Mouse (Mus musculus) heart, adult 2 months (tissue): ENCODE data around the gene Agtr2.
"Not testable (repeated sequence)": the region's sequence is repeated elsewhere in the genome, so short reads cannot be mapped to it uniquely, and the experiment has no call there.

Source experiments
- CTCF ChIP-seq: fragments of 200-600 bp; IDR thresholded peaks from 2 replicates; pipeline ENCODE4 v1.8.1; 2022; ENCODE audit warnings: antibody characterized with exemption, mild to moderate bottlenecking, moderate library complexity
- EP300 ChIP-seq: fragments of 200-500 bp; IDR thresholded peaks from 2 replicates; pipeline ENCODE4 v1.6.1; 2011; ENCODE audit warnings: low read depth, low read length, control low read depth; ENCODE audit not compliant: insufficient read depth
- POLR2A ChIP-seq: fragments of 200-500 bp; IDR thresholded peaks from 2 replicates; pipeline ENCODE4 v1.6.1; 2011; ENCODE audit warnings: mild to moderate bottlenecking, low read depth, low read length, control low read depth; ENCODE audit not compliant: insufficient read depth

DNA sequence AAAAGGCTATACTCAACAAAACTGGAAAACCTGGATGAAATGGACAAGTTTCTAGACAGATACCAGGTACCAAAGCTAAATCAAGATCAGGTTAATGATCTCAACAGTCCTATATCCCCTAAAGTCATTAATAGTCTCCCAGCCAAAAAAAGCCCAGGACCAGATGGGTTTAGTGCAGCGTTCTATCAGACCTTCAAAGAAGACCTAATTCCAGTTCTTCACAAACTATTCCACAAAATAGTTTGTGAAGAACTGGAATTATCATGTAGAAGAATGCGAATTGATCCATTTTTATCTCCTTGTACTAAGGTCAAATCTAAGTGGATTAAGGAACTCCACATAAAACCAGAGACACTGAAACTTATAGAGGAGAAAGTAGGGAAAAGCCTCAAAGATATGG lies 23.0 kb downstream of the Agtr2 start:
- not testable (repeated sequence) for TF ChIP-seq POLR2A, CTCF, EP300
